Mouse (Mus musculus) CD4-positive naive resting alpha-beta T cell, adult 57 days (primary cell): Measurements from ENCODE around the gene Slxl1. TPM values are rescaled to one million over a fixed set of nuclear protein-coding genes. Genes with fewer than 3 reads are reported as not detected.

Experiments
- total RNA-seq: library from RNA; stranded (reverse); gene quantifications from one replicate; pipeline ENCODE4 v1.2.4, GENCODE M21; 2023

Slxl1 gene
- total RNA-seq, result not detected

DNA sequence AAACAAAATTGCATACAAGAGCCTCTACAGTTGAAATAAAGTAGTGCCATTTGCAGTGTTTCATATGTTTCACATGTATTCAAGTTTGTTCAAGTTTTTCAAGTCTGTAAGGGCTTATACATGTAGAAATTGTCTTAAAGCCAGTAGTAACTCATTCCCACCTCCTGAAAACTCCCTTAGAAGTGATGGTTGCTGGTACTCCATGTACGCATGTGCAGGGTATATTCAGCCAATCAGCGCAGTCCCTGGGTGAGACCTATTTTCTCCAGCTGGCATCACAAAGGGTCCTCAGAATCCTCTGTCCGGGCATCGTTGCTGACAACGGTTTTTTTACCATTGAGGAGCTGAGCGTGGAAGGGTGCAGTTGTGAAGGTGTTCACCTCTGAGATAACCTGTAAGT lies at the start of gene Slxl1:
TSS of gene Slxl1 (plus strand) at position 301 of the 400 bp plus-strand sequence.

